ENCODE assay signal across 12 mouse cellular contexts in genomic region chr1:89781861-89782260, GRCm38 (mm10).
DNase-seq lines count a peak whose midpoint lies in the region; ATAC-seq and TF ChIP-seq lines count a peak whose summit lies in the region.
"Had no signal": no experiment of that assay in that cellular context is flagged by ENCODE, and none has a peak within 500 bp of the region (broad histone marks: within the 10 kb centered on the region; RNA-seq: fewer than 3 reads in every experiment).

No protein-coding gene starts in this region.

- H3K27ac ChIP-seq in midbrain, embryonic 14.5 days (replicated peaks; ENCODE audit: low read depth, low read length): no peak overlapping the region
- H3K27ac ChIP-seq in midbrain, embryonic 13.5 days: no peak overlapping the region
- no peak overlapping the region for H3K27ac ChIP-seq in limb, embryonic 14.5 days (replicated peaks; ENCODE audit: low read depth, low read length)
- H3K27ac ChIP-seq: forebrain, embryonic 12.5 days; heart, embryonic 13.5 days; limb, embryonic 13.5 days had no signal

- 0 out of 2 replicates have a peak, but pooled peaks cover 6% of the 10 kb centered on the region for H3K36me3 ChIP-seq in midbrain, embryonic 14.5 days (ENCODE audit: control insufficient read depth, insufficient read depth, low read length)
- peaks cover 12% of the 10 kb centered on the region for H3K36me3 ChIP-seq in midbrain, embryonic 13.5 days
- H3K36me3 ChIP-seq in limb, embryonic 14.5 days (ENCODE audit: control insufficient read depth, insufficient read depth, low read length): 0 out of 2 replicates have a peak, but pooled peaks cover 2% of the 10 kb centered on the region
- H3K36me3 ChIP-seq: forebrain, embryonic 12.5 days had no signal

- WGBS in midbrain, embryonic 14.5 days: 59% methylated on average over 8 of the region's 8 CpGs
- 64% methylated on average over 8 of the region's 8 CpGs for WGBS in midbrain, embryonic 13.5 days
- WGBS in limb, embryonic 14.5 days: 57% methylated on average over 8 of the region's 8 CpGs

- H3K4me1 ChIP-seq in midbrain, embryonic 14.5 days (ENCODE audit: control insufficient read depth, insufficient read depth, low read length): peaks cover 31% of the 10 kb centered on the region
- H3K4me1 ChIP-seq in midbrain, embryonic 13.5 days (replicated peaks): peaks cover 59% of the 10 kb centered on the region
- 0 out of 2 replicates have a peak, but pooled peaks cover 4% of the 10 kb centered on the region for H3K4me1 ChIP-seq in limb, embryonic 14.5 days (ENCODE audit: control insufficient read depth, insufficient read depth, low read length)

- peak; percentile 20 to 40 for DNase-seq in heart, postnatal 14 days
- no peak for DNase-seq in heart, adult 8-10 months (ENCODE audit: low spot score)
- peak; percentile 39 for DNase-seq in midbrain, embryonic 14.5 days
- peak; percentile 39 for DNase-seq in adipocyte (ENCODE audit: low spot score)
- DNase-seq in limb, embryonic 14.5 days (ENCODE audit: low spot score): peak; percentile 65
- DNase-seq in MN1 (ENCODE audit: low spot score): no peak
- no peak for DNase-seq in left cerebral cortex, postnatal 25 days (ENCODE audit: low spot score in 2 of 2)

- no peak overlapping the region for H3K4me2 ChIP-seq in midbrain, embryonic 14.5 days (ENCODE audit: low read length)
- no peak overlapping the region for H3K4me2 ChIP-seq in midbrain, embryonic 13.5 days (replicated peaks)
- no peak overlapping the region for H3K4me2 ChIP-seq in limb, embryonic 14.5 days (replicated peaks; ENCODE audit: low read depth, low read length, severe bottlenecking)
- H3K4me2 ChIP-seq: forebrain, embryonic 12.5 days; heart, embryonic 13.5 days; limb, embryonic 13.5 days; midbrain, embryonic 11.5 days had no signal

- intact Hi-C loops in heart, postnatal 14 days (cut with DNase I): no loop called here
- intact Hi-C loops in left cerebral cortex, postnatal 25 days (cut with DNase I): no loop called here

- H3K9me3 ChIP-seq in midbrain, embryonic 14.5 days (ENCODE audit: control insufficient read depth, low read length): no peaks in the 10 kb centered on the region
- H3K9me3 ChIP-seq in midbrain, embryonic 13.5 days: no peaks in the 10 kb centered on the region
- no peaks in the 10 kb centered on the region for H3K9me3 ChIP-seq in limb, embryonic 14.5 days (ENCODE audit: control insufficient read depth, low read length)
- H3K9me3 ChIP-seq: forebrain, embryonic 12.5 days; heart, embryonic 13.5 days; limb, embryonic 13.5 days had no signal

- H3K9ac ChIP-seq in midbrain, embryonic 14.5 days (replicated peaks; ENCODE audit: low read length): no peak overlapping the region
- no peak overlapping the region for H3K9ac ChIP-seq in midbrain, embryonic 13.5 days (replicated peaks)
- no peak overlapping the region for H3K9ac ChIP-seq in limb, embryonic 14.5 days (ENCODE audit: low read depth, low read length, severe bottlenecking)
- H3K9ac ChIP-seq: forebrain, embryonic 12.5 days; heart, embryonic 13.5 days; limb, embryonic 13.5 days had no signal

- TF ChIP-seq POLR2A in limb, embryonic 14.5 days (IDR thresholded peaks at IDR 0.05; ENCODE audit: borderline replicate concordance, extremely low read depth, insufficient read depth, insufficient read length): no peak

- no peaks in the 10 kb centered on the region for H3K27me3 ChIP-seq in midbrain, embryonic 14.5 days (ENCODE audit: control insufficient read depth, insufficient read depth, low read length)
- no peaks in the 10 kb centered on the region for H3K27me3 ChIP-seq in midbrain, embryonic 13.5 days
- H3K27me3 ChIP-seq in limb, embryonic 14.5 days (ENCODE audit: control insufficient read depth, insufficient read depth, low read length): no peaks in the 10 kb centered on the region
- H3K27me3 ChIP-seq: heart, embryonic 13.5 days; limb, embryonic 13.5 days had no signal

- H3K4me3 ChIP-seq in midbrain, embryonic 14.5 days (replicated peaks; ENCODE audit: low read depth, low read length): no peak overlapping the region
- no peak overlapping the region for H3K4me3 ChIP-seq in midbrain, embryonic 13.5 days (replicated peaks)
- no peak overlapping the region for H3K4me3 ChIP-seq in limb, embryonic 14.5 days (replicated peaks; ENCODE audit: low read length)
- H3K4me3 ChIP-seq: forebrain, embryonic 12.5 days; heart, embryonic 13.5 days; limb, embryonic 13.5 days had no signal

- no peak for ATAC-seq in midbrain, embryonic 14.5 days (ENCODE audit: low FRiP score, low TSS enrichment)
- no peak for ATAC-seq in midbrain, embryonic 13.5 days
- ATAC-seq in limb, embryonic 14.5 days (ENCODE audit: low FRiP score, low read depth): no peak

Comparison
In these comparisons a context has a peak if more than half of its experiments do, and no peak if none do; other contexts are left out.
1. DNase-seq: peak in heart, postnatal 14 days (2 of 2), midbrain, embryonic 14.5 days (single experiment), adipocyte (single experiment) and limb, embryonic 14.5 days (single experiment); none in heart, adult 8-10 months (single experiment), MN1 (single experiment) and left cerebral cortex, postnatal 25 days (0 of 2).